Mouse (Mus musculus) T-cell, adult 66 days (primary cell): ENCODE data around the gene Gm6993. TPM values are rescaled to one million over a fixed set of nuclear protein-coding genes. Genes with fewer than 3 reads are reported as not detected.

Experiments used
- total RNA-seq, 2 experiments: library from RNA; stranded (reverse); gene quantifications; 3 replicates in 1 of 2; 4 replicates in 1 of 2; pipeline ENCODE4 v1.2.4; 2023

Gm6993 gene
- not detected for total RNA-seq

GRCm38 (mm10) chr12:31240470-31240869 is at the start of gene Gm6993:
Gene Gm6993 (plus strand): TSS chr12:31240770.

GRCm38 (mm10) chr12:31265005-31265721 is 24.6 kb downstream of the Gm6993 start, which contains the start of gene Lamb1:
Gene Lamb1 (plus strand): TSS chr12:31265234.

Other genes with a start within 250 kb of the Gm6993 start
- not detected for gene Fam110c, start 166.9 kb upstream of the Gm6993 start, total RNA-seq
- not detected for gene Lamb1, start 24.5 kb downstream of the Gm6993 start, total RNA-seq
- gene Dld, start 110.7 kb downstream of the Gm6993 start, total RNA-seq = 10 to 100 TPM; 48.9 to 54.7 TPM
- gene Slc26a3, start 150.1 kb downstream of the Gm6993 start, total RNA-seq = not detected